Mouse (Mus musculus) limb, embryonic 15.5 days (tissue): ENCODE data around the gene Tatdn3. TPM values are rescaled to one million over a fixed set of nuclear protein-coding genes. Genes with fewer than 3 reads are reported as not detected.

Experiments
- ATAC-seq: fragments of 200-750 bp; cut with Nextera tagmentation; 2 replicates; pipeline ENCODE4 v1.8.0; 2017; ENCODE audit warnings: low read depth, moderate TSS enrichment; ENCODE audit not compliant: insufficient number of reproducible peaks, low FRiP score, low TSS enrichment
- H3K27ac ChIP-seq: fragments of 300-500 bp; sonication (generic); 2 replicates; pipeline ENCODE4 v1.5.1; 2015; ENCODE audit warnings: moderate library complexity, mild to moderate bottlenecking, inconsistent platforms
- H3K27me3 ChIP-seq: fragments of 300-500 bp; sonication (generic); 2 replicates; pipeline ENCODE4 v1.6.1; 2015; ENCODE audit warnings: inconsistent platforms
- H3K36me3 ChIP-seq: fragments of 300-500 bp; sonication (generic); 2 replicates; pipeline ENCODE4 v1.6.1; 2015; ENCODE audit warnings: inconsistent platforms
- H3K4me1 ChIP-seq: fragments of 300-500 bp; sonication (generic); 2 replicates; pipeline ENCODE4 v1.6.1; 2015; ENCODE audit warnings: inconsistent platforms
- H3K4me2 ChIP-seq: fragments of 300-500 bp; sonication (generic); 2 replicates; pipeline ENCODE4 v1.6.1; 2015; ENCODE audit warnings: mild to moderate bottlenecking, inconsistent platforms
- H3K4me3 ChIP-seq: fragments of 300-500 bp; sonication (generic); 2 replicates; pipeline ENCODE4 v1.5.1; 2015; ENCODE audit warnings: mild to moderate bottlenecking, inconsistent platforms
- H3K9ac ChIP-seq: fragments of 300-500 bp; sonication (generic); 2 replicates; pipeline ENCODE4 v1.6.1; 2015; ENCODE audit warnings: inconsistent platforms
- H3K9me3 ChIP-seq: fragments of 300-500 bp; sonication (generic); 2 replicates; pipeline ENCODE4 v1.6.1; 2016; ENCODE audit warnings: inconsistent platforms
- WGBS: fragments of 180-500 bp; shearing (Covaris S2); methylation state at CpG from one replicate; pipeline ENCODE4 v1.1.7; 2015; 5-methylcytosine and 5-hydroxymethylcytosine counted together
- polyA plus RNA-seq: library from polyadenylated mRNA; unstranded; fragments of >200 nt; fragmentation: Nextera tagmentation; extraction: Ambion mirVana; gene quantifications from 2 replicates; pipeline ENCODE4 v1.2.1, GENCODE M21; 2015

Gene Tatdn3
- polyA plus RNA-seq, 1 experiment from 2014 or later: 12.6 TPM

DNA sequence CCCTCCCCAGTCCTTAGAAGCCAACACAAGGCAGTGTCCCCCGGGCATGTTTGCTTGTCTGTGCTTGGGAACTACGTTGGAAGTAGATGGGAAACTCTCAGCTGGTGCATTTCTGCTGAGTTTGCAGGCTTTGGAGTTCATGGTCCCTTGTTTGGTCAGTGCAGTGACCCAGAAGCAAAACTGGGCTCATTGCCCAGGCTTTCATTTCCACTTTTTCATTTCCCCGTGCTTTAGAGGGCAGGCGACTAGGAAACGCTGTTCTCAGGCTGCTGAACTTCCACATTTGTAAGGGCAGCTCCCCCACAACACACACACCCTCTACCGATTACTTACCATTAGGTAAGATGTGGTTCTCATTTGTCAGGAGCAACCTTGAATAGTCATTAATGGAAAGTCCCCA lies 10.3 kb upstream of the Tatdn3 start:
- ATAC-seq: no peak
- H3K27me3 ChIP-seq: no peaks in the 10 kb centered on the region
- H3K4me3 ChIP-seq: no peak overlapping the region
- no peak overlapping the region for H3K4me2 ChIP-seq
- H3K36me3 ChIP-seq: peaks cover 87% of the 10 kb centered on the region
- 77% methylated on average over 6 of the region's 6 CpGs for WGBS
- H3K9ac ChIP-seq: no peak overlapping the region
- no peak overlapping the region for H3K27ac ChIP-seq
- no peaks in the 10 kb centered on the region for H3K9me3 ChIP-seq
- H3K4me1 ChIP-seq: no peaks in the 10 kb centered on the region

DNA sequence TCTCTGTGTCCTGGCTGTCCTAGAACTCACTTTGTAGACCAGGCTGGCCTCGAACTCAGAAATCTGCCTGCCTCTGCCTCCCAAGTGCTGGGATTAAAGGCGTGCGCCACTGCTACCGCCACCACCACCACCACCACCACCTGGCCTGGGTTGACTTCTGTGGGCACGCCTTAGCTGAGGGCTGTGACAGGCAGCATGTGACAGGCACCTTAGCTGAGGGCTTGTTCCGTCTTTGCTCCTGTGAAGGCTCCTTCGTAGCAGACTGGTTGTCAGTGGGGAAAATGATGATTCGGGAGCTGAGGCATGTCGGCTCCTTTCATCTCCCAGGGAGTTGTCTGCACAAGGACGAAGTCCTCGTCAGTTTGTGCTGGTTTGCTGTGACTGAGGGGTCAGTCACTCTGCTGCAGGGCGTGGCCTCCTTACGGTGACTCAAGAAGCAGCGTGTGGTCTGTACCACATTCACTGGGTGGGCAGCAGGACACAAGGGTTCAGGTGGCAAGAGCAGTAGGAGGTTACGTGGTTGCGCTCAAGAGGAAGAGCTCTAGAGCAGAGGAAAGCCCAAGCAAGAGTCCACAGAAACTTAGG lies 9.7 kb upstream of the Tatdn3 start:
- no peak for ATAC-seq
- no peaks in the 10 kb centered on the region for H3K9me3 ChIP-seq
- no peak overlapping the region for H3K9ac ChIP-seq
- H3K36me3 ChIP-seq: peaks cover 86% of the 10 kb centered on the region
- no peak overlapping the region for H3K27ac ChIP-seq
- no peak overlapping the region for H3K4me2 ChIP-seq
- H3K4me1 ChIP-seq: no peaks in the 10 kb centered on the region
- 91% methylated on average over 16 of the region's 16 CpGs for WGBS
- H3K4me3 ChIP-seq: no peak overlapping the region
- no peaks in the 10 kb centered on the region for H3K27me3 ChIP-seq

DNA sequence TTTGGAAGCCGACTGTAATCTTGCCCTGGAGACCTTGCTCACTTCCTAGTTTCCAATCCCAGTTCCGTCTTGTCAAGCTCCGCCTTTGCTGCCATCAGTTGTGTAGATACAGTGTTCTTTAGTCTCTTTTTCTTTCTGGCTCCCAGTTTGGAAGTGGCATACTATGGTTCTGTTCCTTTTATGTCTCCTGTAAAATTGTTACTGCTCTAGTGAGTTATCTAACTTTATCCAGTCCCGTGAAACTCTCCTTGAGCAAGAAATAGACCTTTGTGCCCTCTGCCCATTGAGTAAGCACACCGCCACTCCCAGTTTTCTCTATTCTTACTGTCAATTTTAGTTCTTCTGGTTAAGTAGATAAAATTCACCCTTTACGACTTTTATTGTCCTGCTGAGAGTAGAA lies 8.9 kb upstream of the Tatdn3 start:
- H3K36me3 ChIP-seq: peaks cover 84% of the 10 kb centered on the region
- no peaks in the 10 kb centered on the region for H3K9me3 ChIP-seq
- H3K4me3 ChIP-seq: no peak overlapping the region
- 90% methylated on average over 6 of the region's 6 CpGs for WGBS
- H3K27ac ChIP-seq: no peak overlapping the region
- no peak for ATAC-seq
- no peaks in the 10 kb centered on the region for H3K27me3 ChIP-seq
- no peak overlapping the region for H3K4me2 ChIP-seq
- H3K4me1 ChIP-seq: no peaks in the 10 kb centered on the region
- no peak overlapping the region for H3K9ac ChIP-seq

DNA sequence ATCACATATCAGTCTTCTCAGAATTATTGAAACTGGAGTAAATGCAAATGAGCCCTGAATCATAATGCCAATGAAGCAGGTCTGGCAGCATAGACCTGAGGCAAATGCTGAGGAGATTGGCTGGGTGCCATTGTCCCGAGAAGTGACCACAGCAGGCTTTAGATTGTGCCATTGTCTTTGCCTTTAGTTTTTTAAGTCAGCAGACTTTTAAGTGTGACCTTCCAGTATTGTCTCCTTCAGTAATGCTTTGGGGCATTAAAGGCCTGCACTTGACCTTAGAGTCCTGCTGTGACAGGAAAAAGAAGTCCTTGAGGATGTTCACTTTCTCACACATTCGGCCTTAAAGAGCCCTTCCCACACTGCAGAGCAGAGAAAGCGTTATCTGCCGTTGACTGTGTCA lies 7.5 kb upstream of the Tatdn3 start:
- H3K9me3 ChIP-seq: no peaks in the 10 kb centered on the region
- no peak overlapping the region for H3K27ac ChIP-seq
- ATAC-seq: no peak
- H3K4me3 ChIP-seq: no peak overlapping the region
- H3K4me1 ChIP-seq: no peaks in the 10 kb centered on the region
- H3K4me2 ChIP-seq: no peak overlapping the region
- H3K36me3 ChIP-seq: peaks cover 85% of the 10 kb centered on the region
- H3K27me3 ChIP-seq: no peaks in the 10 kb centered on the region
- H3K9ac ChIP-seq: no peak overlapping the region
- WGBS: 86% methylated on average over 4 of the region's 4 CpGs

DNA sequence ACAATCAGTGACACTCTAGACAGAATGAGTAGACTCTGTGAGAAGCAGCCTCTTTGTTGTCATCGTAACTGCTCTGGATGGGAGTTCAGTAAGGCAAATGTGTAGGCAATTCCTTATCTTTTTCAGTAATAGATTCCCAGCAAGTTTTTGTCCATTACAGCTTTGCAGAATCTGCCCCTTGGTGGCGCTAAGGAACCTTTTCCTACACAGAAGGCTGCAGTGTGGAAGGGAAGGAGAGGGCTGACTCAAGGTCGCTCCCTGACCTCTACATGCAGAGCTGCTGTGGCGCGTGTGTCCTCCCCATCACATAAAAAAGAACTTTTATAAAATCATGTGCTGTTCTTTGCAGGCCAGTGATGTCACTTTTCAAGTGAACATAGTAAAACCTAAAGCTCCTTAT lies 5.6 kb upstream of the Tatdn3 start:
- Histone ChIP-seq H3K9me3 (no peaks in the 10 kb centered on the region), H3K4me3 (no peak overlapping the region), H3K27me3 (no peaks in the 10 kb centered on the region), H3K4me2 (no peak overlapping the region), H3K27ac (no peak overlapping the region), H3K36me3 (peaks cover 70% of the 10 kb centered on the region), H3K4me1 (peaks cover 5% of the 10 kb centered on the region; the same call in 1 of the 2 replicates), H3K9ac (no peak overlapping the region)
- ATAC-seq: no peak
- 84% methylated on average over 5 of the region's 5 CpGs for WGBS

DNA sequence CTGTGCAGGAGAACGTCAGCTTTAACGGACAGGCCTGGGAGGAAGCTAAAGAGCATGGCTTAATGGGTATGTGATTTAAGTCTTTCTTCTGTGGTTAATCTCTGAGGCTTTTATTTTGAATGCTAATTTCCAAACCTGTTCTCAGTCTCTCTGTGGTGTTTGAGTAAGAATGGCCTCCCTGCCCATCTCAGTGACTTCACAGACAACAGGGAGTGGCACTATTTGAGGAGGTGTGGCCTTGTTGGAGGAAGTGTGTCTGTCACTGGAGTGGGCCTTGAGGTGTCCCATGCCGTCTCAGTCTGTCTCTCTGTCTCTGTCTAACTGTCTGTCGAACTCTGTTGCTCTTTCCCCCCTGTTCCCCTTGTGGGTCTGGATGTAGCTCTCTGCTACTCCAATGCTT lies 2.5 kb upstream of the Tatdn3 start:
- no peak overlapping the region for H3K4me2 ChIP-seq
- peaks cover 42% of the 10 kb centered on the region for H3K36me3 ChIP-seq
- H3K9me3 ChIP-seq: no peaks in the 10 kb centered on the region
- no peak overlapping the region for H3K27ac ChIP-seq
- H3K4me1 ChIP-seq: peaks cover 16% of the 10 kb centered on the region
- H3K27me3 ChIP-seq: no peaks in the 10 kb centered on the region
- WGBS: 82% methylated on average over 4 of the region's 4 CpGs
- no peak overlapping the region for H3K9ac ChIP-seq
- no peak for ATAC-seq
- H3K4me3 ChIP-seq: no peak overlapping the region

DNA sequence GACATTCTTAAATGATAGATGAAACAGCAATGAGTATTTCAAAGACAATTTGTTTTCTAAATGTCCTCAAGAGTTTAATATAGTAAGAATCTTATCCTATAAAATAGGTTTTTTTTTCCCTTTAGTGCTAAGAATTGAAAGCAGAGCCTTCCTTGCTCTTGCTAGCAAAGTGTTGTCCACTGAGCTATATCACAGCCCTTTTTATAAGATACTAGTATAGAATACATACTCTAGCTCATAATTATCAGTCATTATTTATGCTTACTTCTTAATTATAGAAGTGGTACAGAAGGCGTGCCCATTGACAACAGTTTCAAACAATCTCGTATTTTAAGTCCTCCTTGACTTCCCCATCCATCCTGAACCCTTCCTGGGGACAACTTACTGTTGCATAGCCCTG lies 1.8 kb upstream of the Tatdn3 start:
- no peak for ATAC-seq
- no peak overlapping the region for H3K27ac ChIP-seq
- peaks cover 36% of the 10 kb centered on the region for H3K36me3 ChIP-seq
- H3K9ac ChIP-seq: no peak overlapping the region
- no peaks in the 10 kb centered on the region for H3K27me3 ChIP-seq
- no peak overlapping the region for H3K4me3 ChIP-seq
- no peak overlapping the region for H3K4me2 ChIP-seq
- H3K9me3 ChIP-seq: no peaks in the 10 kb centered on the region
- peaks cover 16% of the 10 kb centered on the region for H3K4me1 ChIP-seq
- 92% methylated on average over 2 of the region's 2 CpGs for WGBS

DNA sequence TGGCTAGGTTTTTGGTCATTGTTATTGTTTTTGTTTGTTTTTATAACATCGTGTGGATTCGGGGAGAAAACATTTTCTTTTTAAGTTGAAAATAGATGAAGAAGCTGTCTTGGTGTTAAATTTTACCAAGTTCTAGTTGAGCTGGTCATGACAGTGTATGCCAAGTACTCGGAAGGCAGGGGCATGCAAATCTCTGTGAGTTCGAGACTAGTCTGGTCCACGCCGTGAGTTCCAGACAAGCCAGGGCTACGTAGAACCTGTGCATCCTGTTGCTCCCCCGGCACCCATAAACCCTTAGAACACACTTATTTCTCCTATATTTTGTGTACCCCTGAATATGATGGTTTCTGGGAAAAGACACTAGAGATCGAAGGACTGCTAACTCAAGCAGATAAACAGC lies 968 bp upstream of the Tatdn3 start:
- no peaks in the 10 kb centered on the region for H3K27me3 ChIP-seq
- H3K4me2 ChIP-seq: peak overlapping the region; percentile 77
- WGBS: 56% methylated on average over 9 of the region's 9 CpGs
- no peaks in the 10 kb centered on the region for H3K9me3 ChIP-seq
- H3K4me3 ChIP-seq: peak overlapping the region; percentile 83
- peaks cover 16% of the 10 kb centered on the region for H3K4me1 ChIP-seq
- H3K27ac ChIP-seq: no peak overlapping the region
- H3K9ac ChIP-seq: no peak overlapping the region
- peaks cover 27% of the 10 kb centered on the region for H3K36me3 ChIP-seq
- ATAC-seq: no peak

DNA sequence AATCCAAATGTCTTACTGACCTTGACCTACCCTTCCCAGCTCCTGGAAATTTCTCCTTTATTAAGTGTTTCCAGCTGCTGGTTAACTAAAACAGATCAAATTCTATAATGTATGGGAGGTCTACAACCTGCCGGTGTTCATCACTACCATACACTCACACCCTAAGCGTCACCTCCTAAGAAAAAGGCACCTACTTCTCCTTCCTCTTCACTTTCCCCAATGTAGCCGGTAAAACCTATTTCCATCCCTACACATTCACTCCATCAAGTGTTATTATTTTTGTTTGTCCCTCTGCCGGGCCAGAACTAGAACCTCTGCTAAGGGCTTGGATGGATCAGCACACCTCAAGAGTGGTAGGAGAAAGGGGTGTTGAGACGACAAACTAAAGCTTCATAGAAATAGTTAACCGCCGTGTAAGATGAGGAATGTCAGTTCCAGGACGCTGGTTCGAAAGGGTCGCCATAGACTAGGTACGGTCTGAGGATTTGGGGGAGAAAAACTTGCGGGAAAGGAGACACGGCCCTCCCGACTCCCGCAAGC lies 421 bp downstream of the Tatdn3 start:
- 1% methylated on average over 15 of the region's 15 CpGs for WGBS
- no peak for ATAC-seq

DNA sequence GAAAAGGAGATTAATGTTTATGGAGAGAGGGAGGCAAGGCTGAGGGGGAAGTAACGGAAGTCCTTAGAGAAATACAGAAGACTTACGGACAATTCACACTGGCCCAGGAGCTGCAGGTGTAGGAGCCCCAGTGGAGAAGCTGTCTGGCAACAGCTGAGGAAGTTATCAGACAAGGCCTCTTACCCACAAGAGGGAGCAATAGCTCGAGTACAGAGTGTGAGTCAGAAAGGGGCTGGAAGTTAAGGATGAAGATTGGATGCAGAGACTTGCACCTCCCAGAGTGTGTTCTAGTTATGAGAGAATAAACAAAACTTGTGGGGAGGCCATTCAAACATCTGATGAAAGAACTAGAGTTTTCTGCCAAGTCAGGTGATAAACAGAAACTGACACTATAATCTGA lies 5.3 kb downstream of the Tatdn3 start:
- Histone ChIP-seq H3K4me2 (no peak overlapping the region), H3K9me3 (no peaks in the 10 kb centered on the region), H3K36me3 (0 out of 2 replicates have a peak, but pooled peaks cover 3% of the 10 kb centered on the region), H3K27ac (no peak overlapping the region), H3K4me1 (0 out of 2 replicates have a peak, but pooled peaks cover 8% of the 10 kb centered on the region), H3K4me3 (no peak overlapping the region), H3K9ac (no peak overlapping the region), H3K27me3 (no peaks in the 10 kb centered on the region)
- no peak for ATAC-seq
- 63% methylated on average over 3 of the region's 3 CpGs for WGBS

More for the DNA sequence above, 421 bp downstream of the Tatdn3 start:
- H3K4me3 ChIP-seq: peak overlapping the region; percentile 83
- peak overlapping the region; percentile 51 for H3K27ac ChIP-seq
- no peaks in the 10 kb centered on the region for H3K9me3 ChIP-seq
- peaks cover 15% of the 10 kb centered on the region; the same call in 1 of the 2 replicates for H3K36me3 ChIP-seq
- H3K4me2 ChIP-seq: peak overlapping the region; percentile 77
- H3K9ac ChIP-seq: peak overlapping the region; percentile 74
- peaks cover 16% of the 10 kb centered on the region for H3K4me1 ChIP-seq
- H3K27me3 ChIP-seq: no peaks in the 10 kb centered on the region

DNA sequence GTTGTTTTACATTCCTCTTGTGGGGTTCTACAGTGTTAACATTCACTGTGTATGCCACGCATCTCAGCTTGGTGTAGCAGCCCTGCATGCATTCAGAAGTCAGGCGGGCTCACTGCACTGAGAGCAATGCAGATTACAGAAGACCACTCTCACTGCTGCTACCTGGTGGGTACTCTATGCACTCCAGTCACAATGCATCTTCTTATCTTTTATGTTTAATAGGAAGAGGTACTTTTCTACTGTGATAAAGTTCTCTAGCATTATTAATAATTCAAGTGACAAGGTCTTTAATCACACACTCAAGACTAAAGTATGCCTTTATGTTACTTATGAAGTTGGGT lies 7.2 kb downstream of the Tatdn3 start:
- Histone ChIP-seq H3K4me2 (no peak overlapping the region), H3K4me1 (no peaks in the 10 kb centered on the region), H3K9me3 (no peaks in the 10 kb centered on the region), H3K36me3 (0 out of 2 replicates have a peak, but pooled peaks cover 3% of the 10 kb centered on the region), H3K27me3 (no peaks in the 10 kb centered on the region), H3K9ac (no peak overlapping the region), H3K4me3 (no peak overlapping the region), H3K27ac (no peak overlapping the region)
- WGBS: 72% methylated on average over 2 of the region's 2 CpGs
- no peak for ATAC-seq

DNA sequence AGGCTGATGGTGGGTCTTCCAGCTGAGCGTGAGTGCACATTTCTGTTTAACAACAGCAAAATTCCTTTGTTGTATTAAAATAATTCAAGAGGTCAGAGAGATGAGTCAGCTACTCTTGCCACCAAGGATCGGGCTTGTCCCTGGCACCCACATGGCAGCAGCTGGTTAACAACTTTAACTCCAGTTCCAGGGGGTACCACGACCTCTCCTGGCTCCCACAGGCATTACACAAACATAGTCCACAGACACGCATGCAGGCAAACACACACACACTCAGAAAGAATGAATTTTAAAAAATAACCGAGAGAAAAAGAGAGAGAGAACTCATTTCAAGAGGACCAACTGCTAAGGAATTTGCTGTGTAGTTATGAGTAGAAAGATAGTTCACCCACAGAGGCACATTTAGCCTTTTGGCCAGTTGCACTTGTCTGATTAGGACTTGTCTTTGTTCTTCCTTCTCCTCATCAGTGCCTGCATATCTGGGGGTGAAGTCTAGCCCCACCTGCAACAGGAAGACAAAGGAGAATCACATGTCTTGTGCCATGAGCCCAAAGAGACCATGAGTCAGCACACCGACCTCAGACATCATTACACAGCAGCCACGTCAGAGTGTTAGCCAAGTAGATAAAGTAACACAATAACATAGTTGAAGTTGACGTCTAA lies 7.7 kb downstream of the Tatdn3 start:
- no peak overlapping the region for H3K4me3 ChIP-seq
- H3K9ac ChIP-seq: no peak overlapping the region
- no peaks in the 10 kb centered on the region for H3K27me3 ChIP-seq
- H3K9me3 ChIP-seq: no peaks in the 10 kb centered on the region
- 0 out of 2 replicates have a peak, but pooled peaks cover 3% of the 10 kb centered on the region for H3K36me3 ChIP-seq
- H3K4me1 ChIP-seq: no peaks in the 10 kb centered on the region
- H3K27ac ChIP-seq: no peak overlapping the region
- ATAC-seq: no peak
- 73% methylated on average over 8 of the region's 8 CpGs for WGBS
- no peak overlapping the region for H3K4me2 ChIP-seq
